Mouse (Mus musculus) megakaryocyte, adult 5-6 weeks (primary cell): ENCODE data around the gene Wnt2. TPM values are rescaled to one million over a fixed set of nuclear protein-coding genes. Genes with fewer than 3 reads are reported as not detected.

Source experiments
- ATAC-seq: 2 replicates; pipeline ENCODE4 v1.8.0; 2016; ENCODE audit warnings: mild to moderate bottlenecking, inconsistent platforms; ENCODE audit not compliant: poor library complexity, severe bottlenecking
- total RNA-seq, 2 experiments: library from RNA; stranded (forward) in 1 of 2; stranded (reverse) in 1 of 2; fragments of 153-499, 151-499 nt in 1 of 2; fragments of 221-1000, 200-1000 nt in 1 of 2; gene quantifications; 2 replicates each; pipeline versions ENCODE4 v1.2.3 to v1.2.4; 2015 to 2017

Wnt2 gene
- total RNA-seq, 2 experiments from 2014 or later = not detected

GRCm38 (mm10) chr6:17979361-17979760 is 51.0 kb downstream of the Wnt2 start:
- ATAC-seq = no peak

- ATAC-seq = no peak
Measured at GRCm38 (mm10) chr6:17978881-17979280, 51.5 kb downstream of the Wnt2 start.

GRCm38 (mm10) chr6:17978324-17978723 is 52.1 kb downstream of the Wnt2 start:
- no peak for ATAC-seq

- no peak for ATAC-seq
Measured at GRCm38 (mm10) chr6:17977165-17977564, 53.2 kb downstream of the Wnt2 start.

GRCm38 (mm10) chr6:17974416-17974815 is 56.0 kb downstream of the Wnt2 start:
- ATAC-seq = no peak

GRCm38 (mm10) chr6:17971393-17971792 is 59.0 kb downstream of the Wnt2 start:
- ATAC-seq = no peak

- ATAC-seq = no peak
Measured at GRCm38 (mm10) chr6:17969815-17970214, 60.6 kb downstream of the Wnt2 start.

- no peak for ATAC-seq
Measured at GRCm38 (mm10) chr6:17968467-17969144, 61.8 kb downstream of the Wnt2 start.

GRCm38 (mm10) chr6:17963455-17963854 is 66.9 kb downstream of the Wnt2 start:
- ATAC-seq = no peak

GRCm38 (mm10) chr6:17951779-17952178 is 78.6 kb downstream of the Wnt2 start:
- no peak for ATAC-seq

GRCm38 (mm10) chr6:17949103-17949502 is 81.3 kb downstream of the Wnt2 start:
- ATAC-seq = no peak

- no peak for ATAC-seq
Measured at GRCm38 (mm10) chr6:17947130-17947831, 83.1 kb downstream of the Wnt2 start.

- no peak for ATAC-seq
Measured at GRCm38 (mm10) chr6:17946456-17946855, 83.9 kb downstream of the Wnt2 start.

- ATAC-seq = no peak
Measured at GRCm38 (mm10) chr6:17943877-17944617, 86.3 kb downstream of the Wnt2 start.

- no peak for ATAC-seq
Measured at GRCm38 (mm10) chr6:17942344-17942743, 88.0 kb downstream of the Wnt2 start.

GRCm38 (mm10) chr6:17941916-17942315 is 88.5 kb downstream of the Wnt2 start:
- no peak for ATAC-seq

Other genes starting within 250 kb of the Wnt2 start
- not detected in 2 replicates for gene Asz1, start 78.5 kb upstream of the Wnt2 start, total RNA-seq (2015)
- not detected in 2 replicates for gene Asz1, start 78.5 kb upstream of the Wnt2 start, total RNA-seq (2017)
- gene Cftr, start 140.1 kb upstream of the Wnt2 start, total RNA-seq (2015) = not detected in 2 replicates
- gene Cftr, start 140.1 kb upstream of the Wnt2 start, total RNA-seq (2017) = not detected in 2 replicates